Mouse (Mus musculus) heart, adult 2 months (tissue): ENCODE results near the gene 1110008P14Rik. TPM values are rescaled to one million over a fixed set of nuclear protein-coding genes. Genes with fewer than 3 reads are reported as not detected.

Source experiments
- DNase-seq, 2 experiments: peaks; one replicate each; pipeline ENCODE4 v3.0.0; 2021
- H3K27ac ChIP-seq: fragments of 200-600 bp; 2 replicates; pipeline ENCODE4 v1.8.1; 2022
- H3K27me3 ChIP-seq: fragments of 200-500 bp; 2 replicates; pipeline ENCODE4 v1.6.1; 2012; ENCODE audit warnings: mild to moderate bottlenecking, low read length, inconsistent platforms, mixed read lengths; ENCODE audit not compliant: control insufficient read depth, insufficient read depth
- H3K36me3 ChIP-seq: fragments of 200-500 bp; 2 replicates; pipeline ENCODE4 v1.6.1; 2012; ENCODE audit warnings: low read length, inconsistent platforms; ENCODE audit not compliant: control insufficient read depth, insufficient read depth
- H3K4me1 ChIP-seq: fragments of 200-500 bp; 2 replicates; pipeline ENCODE4 v1.6.1; 2011; ENCODE audit warnings: low read length; ENCODE audit not compliant: control insufficient read depth, insufficient read depth
- H3K4me3 ChIP-seq: fragments of 200-600 bp; 2 replicates; pipeline ENCODE4 v1.8.1; 2022
- H3K79me2 ChIP-seq: fragments of 200-500 bp; replicated peaks from 2 replicates; pipeline ENCODE4 v1.6.1; 2012; ENCODE audit warnings: mild to moderate bottlenecking, inconsistent platforms, low read length, moderate library complexity, mixed read lengths; ENCODE audit not compliant: control insufficient read depth, insufficient read depth
- H3K9ac ChIP-seq: fragments of 200-500 bp; 2 replicates; pipeline ENCODE4 v1.6.1; 2012; ENCODE audit warnings: low read depth, mild to moderate bottlenecking, control low read depth, inconsistent platforms, low read length, mixed read lengths
- CTCF ChIP-seq: fragments of 200-600 bp; IDR thresholded peaks from 2 replicates; pipeline ENCODE4 v1.8.1; 2022; ENCODE audit warnings: antibody characterized with exemption, mild to moderate bottlenecking, moderate library complexity
- EP300 ChIP-seq: fragments of 200-500 bp; IDR thresholded peaks from 2 replicates; pipeline ENCODE4 v1.6.1; 2011; ENCODE audit warnings: low read depth, low read length, control low read depth; ENCODE audit not compliant: insufficient read depth
- POLR2A ChIP-seq: fragments of 200-500 bp; IDR thresholded peaks from 2 replicates; pipeline ENCODE4 v1.6.1; 2011; ENCODE audit warnings: mild to moderate bottlenecking, low read depth, low read length, control low read depth; ENCODE audit not compliant: insufficient read depth
- whole genome bisulfite sequencing: fragments of 180-500 bp; shearing (Covaris S2); methylation state at CpG from one replicate; pipeline ENCODE4 v1.1.7; 2018; 5-methylcytosine and 5-hydroxymethylcytosine counted together
- intact Hi-C: fragments of 180-260 bp; cut with DNase I; formaldehyde crosslinking; loops from one replicate; pipeline ENCODE4 v1.15.1; 2025
- polyA plus RNA-seq: library from polyadenylated mRNA; depleted of rRNA; stranded (reverse); fragments of >200 nt; gene quantifications from 2 replicates; pipeline ENCODE4 v1.2.3, GENCODE M21; 2012
- total RNA-seq, 2 experiments: library from RNA; stranded (reverse); gene quantifications; 2 replicates each; pipeline ENCODE4 v1.2.3; 2021

The 1110008P14Rik gene
- total and polyA plus RNA-seq, 3 experiments, result 39.6 to 129 (median 44.8) TPM

GRCm38 (mm10) chr2:32347019-32347418 lies 34.7 kb downstream of the 1110008P14Rik start:
- 79% methylated on average over 6 of the region's 6 CpGs for WGBS
- H3K27ac ChIP-seq, result no peak overlapping the region
- no peak for DNase-seq
- H3K36me3 ChIP-seq, result no peaks in the 10 kb centered on the region
- H3K27me3 ChIP-seq, result peaks cover under 1% of the 10 kb centered on the region
- no peak overlapping the region for H3K9ac ChIP-seq
- TF ChIP-seq POLR2A, result no peak
- TF ChIP-seq CTCF, result no peak
- TF ChIP-seq EP300, result no peak
- H3K4me3 ChIP-seq, result no peak overlapping the region
- no peaks in the 10 kb centered on the region for H3K4me1 ChIP-seq
- no peaks in the 10 kb centered on the region for H3K79me2 ChIP-seq
- intact Hi-C loops, result no loop called here

GRCm38 (mm10) chr2:32344598-32345321 lies 37.0 kb downstream of the 1110008P14Rik start:
- Histone ChIP-seq H3K27me3 (no peaks in the 10 kb centered on the region), H3K27ac (no peak overlapping the region), H3K4me1 (no peaks in the 10 kb centered on the region), H3K36me3 (no peaks in the 10 kb centered on the region), H3K4me3 (no peak overlapping the region), H3K9ac (no peak overlapping the region), H3K79me2 (no peaks in the 10 kb centered on the region)
- 78% methylated on average over 14 of the region's 14 CpGs for WGBS
- TF ChIP-seq EP300 (no peak), POLR2A (no peak), CTCF (no peak)
- intact Hi-C loops, result no loop called here
- DNase-seq, result no peak

- no peak for DNase-seq
- H3K36me3 ChIP-seq, result no peaks in the 10 kb centered on the region
- WGBS, result 77% methylated on average over 10 of the region's 10 CpGs
These were observed 37.7 kb downstream of the 1110008P14Rik start for GRCm38 (mm10) chr2:32344056-32344455.

GRCm38 (mm10) chr2:32343351-32343671 lies 38.4 kb downstream of the 1110008P14Rik start:
- DNase-seq, result no peak
- H3K79me2 ChIP-seq, result no peaks in the 10 kb centered on the region
- no peaks in the 10 kb centered on the region for H3K4me1 ChIP-seq
- H3K36me3 ChIP-seq, result no peaks in the 10 kb centered on the region
- intact Hi-C loops, result no loop called here
- no peaks in the 10 kb centered on the region for H3K27me3 ChIP-seq
- H3K27ac ChIP-seq, result peak overlapping the region; percentile 65; the same call in 1 of the 2 replicates
- no peak overlapping the region for H3K4me3 ChIP-seq
- TF ChIP-seq POLR2A (no peak), CTCF (no peak), EP300 (no peak)
- H3K9ac ChIP-seq, result no peak overlapping the region
- WGBS, result 89% methylated on average over 2 of the region's 2 CpGs

More at GRCm38 (mm10) chr2:32344056-32344455, 37.7 kb downstream of the 1110008P14Rik start:
- intact Hi-C loops, result no loop called here
- TF ChIP-seq CTCF (no peak), POLR2A (no peak), EP300 (no peak)
- no peaks in the 10 kb centered on the region for H3K4me1 ChIP-seq
- H3K9ac ChIP-seq, result no peak overlapping the region
- H3K27me3 ChIP-seq, result no peaks in the 10 kb centered on the region
- no peak overlapping the region for H3K27ac ChIP-seq
- H3K79me2 ChIP-seq, result no peaks in the 10 kb centered on the region
- H3K4me3 ChIP-seq, result no peak overlapping the region

GRCm38 (mm10) chr2:32342539-32343350 lies 39.0 kb downstream of the 1110008P14Rik start:
- Histone ChIP-seq H3K27ac (peak overlapping the region; percentile 65), H3K36me3 (no peaks in the 10 kb centered on the region), H3K4me3 (no peak overlapping the region), H3K9ac (no peak overlapping the region), H3K27me3 (no peaks in the 10 kb centered on the region), H3K79me2 (no peaks in the 10 kb centered on the region), H3K4me1 (no peaks in the 10 kb centered on the region)
- peak; percentile 71 to 75 for DNase-seq
- intact Hi-C loops, result no loop called here
- WGBS, result 76% methylated on average over 6 of the region's 6 CpGs
- TF ChIP-seq CTCF (no peak), POLR2A (no peak), EP300 (no peak)

- Histone ChIP-seq H3K27ac (peak overlapping the region; percentile 65; the same call in 1 of the 2 replicates), H3K79me2 (no peaks in the 10 kb centered on the region), H3K27me3 (no peaks in the 10 kb centered on the region), H3K4me3 (no peak overlapping the region), H3K9ac (no peak overlapping the region), H3K4me1 (no peaks in the 10 kb centered on the region), H3K36me3 (no peaks in the 10 kb centered on the region)
- intact Hi-C loops, result no loop called here
- 92% methylated on average over 4 of the region's 4 CpGs for WGBS
- no peak for DNase-seq
- no peak for TF ChIP-seq POLR2A
- TF ChIP-seq EP300, result no peak
- TF ChIP-seq CTCF, result no peak
These were observed 39.7 kb downstream of the 1110008P14Rik start for GRCm38 (mm10) chr2:32342039-32342438.
